Comparison of ENCODE assay signal across 21 mouse cellular contexts in genomic region chr8:26501196-26501813, GRCm38 (mm10).
"Had no signal": no experiment of that assay in that cellular context is flagged by ENCODE, and none has a peak within 500 bp of the region (broad histone marks: within the 10 kb centered on the region; RNA-seq: fewer than 3 reads in every experiment).

No protein-coding gene starts in this region.

- H3K4me1 ChIP-seq: lung, embryonic 15.5 days; megakaryocyte, embryonic 14.5 days had no signal

- ATAC-seq: liver, postnatal 0 days; midbrain, embryonic 13.5 days; midbrain, embryonic 16.5 days had no signal

- H3K4me3 ChIP-seq: layer of hippocampus, adult 2 months; limb, embryonic 12.5 days; limb, embryonic 15.5 days; lung, embryonic 15.5 days; megakaryocyte, embryonic 14.5 days; midbrain, embryonic 10.5 days; midbrain, embryonic 13.5 days; myocyte; neural tube, embryonic 13.5 days had no signal

- DNase-seq: kidney, adult 11 months; kidney, adult 8-10 months; kidney, postnatal 25 days; layer of hippocampus, adult 9-11 months; liver, postnatal 0 days; thymus, adult 2 months; thymus, postnatal 14 days; thymus, postnatal 4 days had no signal

- H3K4me2 ChIP-seq: limb, embryonic 12.5 days; limb, embryonic 15.5 days; liver, embryonic 11.5 days; lung, embryonic 15.5 days; midbrain, embryonic 13.5 days; neural tube, embryonic 13.5 days had no signal

- H3K9me3 ChIP-seq: limb, embryonic 12.5 days; limb, embryonic 15.5 days; lung, embryonic 15.5 days; midbrain, embryonic 10.5 days; midbrain, embryonic 13.5 days; neural tube, embryonic 13.5 days had no signal

- H3K27me3 ChIP-seq: limb, embryonic 15.5 days; megakaryocyte, embryonic 14.5 days; midbrain, embryonic 13.5 days had no signal

- H3K9ac ChIP-seq: limb, embryonic 12.5 days; limb, embryonic 15.5 days; liver, embryonic 14.5 days; liver, postnatal 0 days; lung, embryonic 15.5 days; midbrain, embryonic 13.5 days; neural tube, embryonic 13.5 days had no signal

- H3K36me3 ChIP-seq: limb, embryonic 12.5 days; limb, embryonic 15.5 days; lung, embryonic 15.5 days; midbrain, embryonic 10.5 days; midbrain, embryonic 13.5 days; neural tube, embryonic 13.5 days had no signal

- H3K27ac ChIP-seq: kidney, postnatal 0 days; layer of hippocampus, adult 2 months; limb, embryonic 12.5 days; limb, embryonic 15.5 days; liver, embryonic 14.5 days; lung, embryonic 15.5 days; midbrain, embryonic 10.5 days; midbrain, embryonic 13.5 days; neural tube, embryonic 13.5 days had no signal
